Mouse (Mus musculus) neutrophil, adult 59 days (primary cell): ENCODE results near the gene Calhm2. TPM values are rescaled to one million over a fixed set of nuclear protein-coding genes. Genes with fewer than 3 reads are reported as not detected.

Experiments
- total RNA-seq, 2 experiments: library from RNA; stranded (reverse); gene quantifications; 1 replicate in 1 of 2; 2 replicates in 1 of 2; pipeline ENCODE4 v1.2.4; 2023

Gene Calhm2
- total RNA-seq = 10 to 100 TPM in 1 of 2 experiments, 1 to 10 TPM in 1; 9.1 to 13.5 TPM

GRCm38 (mm10) chr19:47137771-47138421 is at the start of gene Calhm2:
Calhm2 (minus strand) TSS chr19:47138294.

GRCm38 (mm10) chr19:47178431-47179271 is 40.6 kb upstream of the Calhm2 start, which contains the start of gene Neurl1a:
Neurl1a (plus strand) TSS chr19:47178820.

GRCm38 (mm10) chr19:47157664-47158063 is 19.6 kb upstream of the Calhm2 start, which contains the start of gene Calhm3:
Calhm3 (minus strand) TSS chr19:47157764.

DNA sequence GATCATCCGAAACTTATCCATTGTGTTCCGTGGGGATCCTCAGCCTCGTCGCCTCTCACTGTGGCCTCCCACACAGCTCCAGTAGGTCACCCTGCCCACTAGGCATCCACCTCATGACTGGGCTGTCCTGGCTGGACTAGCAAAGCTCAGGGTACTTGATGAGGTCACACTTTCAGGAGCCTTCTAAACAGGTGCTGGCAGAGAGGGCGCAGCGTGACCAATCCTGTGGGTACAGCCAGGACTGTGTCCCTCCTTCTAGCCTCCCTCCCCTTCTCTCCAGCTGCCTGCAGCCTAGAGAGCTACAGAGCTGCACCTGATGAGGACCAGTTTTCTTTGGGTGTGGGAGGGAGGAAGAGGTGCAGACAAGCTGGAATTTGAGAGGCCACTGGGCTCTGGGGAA is 6.1 kb upstream of the Calhm2 start, which contains the start of gene Calhm1:
Gene Calhm1, minus strand, starts transcription at position 101 of the 400 bp plus-strand sequence.

DNA sequence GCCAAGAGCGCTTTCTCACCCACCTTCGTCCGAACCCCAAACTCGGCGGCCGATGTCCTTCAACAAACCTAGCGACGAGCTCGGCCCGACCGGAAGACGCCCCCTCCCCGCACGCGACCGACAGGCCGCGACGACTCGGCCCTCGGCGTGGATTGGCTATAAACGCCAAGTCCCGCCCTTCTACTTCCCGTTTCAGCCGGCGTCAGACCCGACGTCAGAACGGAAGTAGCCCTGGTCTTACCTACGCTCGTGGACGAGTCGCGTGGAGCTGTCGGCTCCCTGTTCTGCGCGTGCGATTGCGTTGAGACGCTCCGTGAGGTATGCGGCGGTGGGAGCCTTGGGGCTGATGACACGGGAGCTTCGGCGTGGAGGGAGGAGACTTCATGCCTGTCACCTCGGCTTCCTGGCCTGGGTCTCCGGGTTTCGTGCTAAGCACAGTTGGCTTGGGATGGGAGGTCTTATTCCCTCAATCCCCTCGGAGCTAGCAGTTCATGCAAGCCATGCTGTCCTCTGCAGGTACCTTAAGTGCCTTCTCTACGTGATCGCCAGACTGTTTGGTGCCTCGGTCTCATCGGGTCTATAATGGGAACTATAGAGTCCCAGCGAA is 47.4 kb downstream of the Calhm2 start, which contains the start of the genes Usmg5 and Pdcd11:
Gene Usmg5, minus strand, starts transcription at position 98 of the 607 bp plus-strand sequence.
Gene Pdcd11, plus strand, starts transcription at position 219 of the 607 bp plus-strand sequence.

DNA sequence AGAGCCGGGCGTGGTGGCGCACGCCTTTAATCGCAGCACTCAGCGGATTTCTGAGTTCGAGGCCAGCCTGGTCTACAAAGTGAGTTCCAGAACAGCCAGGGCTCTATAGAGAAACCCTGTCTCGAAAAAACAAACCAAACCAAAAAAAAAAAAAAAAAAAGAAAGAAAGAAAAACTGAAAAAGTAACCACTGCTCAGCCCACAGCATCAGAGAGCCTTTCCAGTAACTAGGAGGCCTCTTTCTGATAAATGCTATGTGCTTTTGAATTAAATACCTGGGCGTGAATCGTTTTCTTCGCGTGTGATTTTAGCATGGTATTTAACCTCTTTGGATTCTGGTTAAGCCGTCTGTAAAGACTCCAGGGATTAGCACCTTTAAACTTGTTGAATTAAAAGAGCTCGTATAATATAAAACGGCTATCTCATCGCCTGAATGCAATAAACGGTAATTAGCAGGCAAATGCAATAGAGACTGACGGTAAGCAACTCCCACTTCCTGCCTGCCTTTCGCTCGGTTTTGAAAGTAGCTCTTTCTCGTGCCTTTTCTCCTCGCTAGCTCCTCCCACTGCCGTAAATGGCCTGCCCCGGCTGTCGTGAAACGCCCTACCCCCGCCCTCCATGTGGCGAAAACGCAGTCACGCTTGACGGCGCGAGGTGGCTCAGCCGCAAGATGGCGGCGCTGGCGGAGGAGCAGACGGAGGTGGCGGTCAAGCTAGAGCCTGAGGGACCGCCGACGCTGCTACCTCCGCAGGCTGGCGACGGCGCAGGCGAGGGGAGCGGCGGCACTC is 70.8 kb downstream of the Calhm2 start, which contains the start of gene Taf5:
Gene Taf5, plus strand, starts transcription at position 651 of the 787 bp plus-strand sequence.

Other genes starting within 250 kb of the Calhm2 start
- not detected for gene Ina, start 123.6 kb downstream of the Calhm2 start, total RNA-seq
- gene Nt5c2, start 123.1 kb downstream of the Calhm2 start, total RNA-seq = 10 to 100 TPM; 86.5 to 89.7 TPM
- 1 to 10 TPM; 1.6 to 1.7 TPM for gene Pcgf6, start 87.4 kb downstream of the Calhm2 start, total RNA-seq
- gene Taf5, start 70.5 kb downstream of the Calhm2 start, total RNA-seq = 1 to 10 TPM; 7.9 to 9.5 TPM
- gene Usmg5, start 47.6 kb downstream of the Calhm2 start, total RNA-seq = 100 to 1,000 TPM; 144 to 162 TPM
- 1 to 10 TPM; 7.8 to 9.2 TPM for gene Pdcd11, start 47.5 kb downstream of the Calhm2 start, total RNA-seq
- not detected for gene Calhm1, start 6.0 kb upstream of the Calhm2 start, total RNA-seq
- gene Calhm3, start 19.5 kb upstream of the Calhm2 start, total RNA-seq = not detected
- gene Neurl1a, start 40.5 kb upstream of the Calhm2 start, total RNA-seq = under 1 TPM in 1 of 2 experiments, not detected in 1; 0.11 TPM